20 mouse cellular contexts compared by ENCODE assay signal in the genomic region with DNA sequence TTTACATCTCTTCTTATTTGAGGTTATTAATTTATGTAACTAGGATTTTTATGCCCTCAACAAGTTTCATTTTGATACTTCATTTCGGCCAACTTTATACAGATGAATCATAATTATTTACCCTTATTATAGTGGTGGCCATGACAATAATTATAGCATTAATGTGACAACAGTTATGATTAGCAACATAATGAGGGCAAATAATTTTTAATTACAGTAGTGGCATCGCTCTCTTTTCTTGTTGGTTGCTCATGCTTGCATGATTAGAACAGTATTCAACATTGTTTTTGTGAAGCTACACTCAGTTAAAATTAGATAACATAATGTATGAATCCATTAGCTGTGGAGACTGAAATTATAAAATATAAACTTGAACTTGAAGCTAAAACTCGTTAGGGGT.
DNase-seq lines count a peak whose midpoint lies in the region; ATAC-seq lines count a peak whose summit lies in the region.
"Had no signal": no experiment of that assay in that cellular context is flagged by ENCODE, and none has a peak within 500 bp of the region (broad histone marks: within the 10 kb centered on the region; RNA-seq: fewer than 3 reads in every experiment).

No protein-coding gene starts in this region.

- peak; percentile 83 for DNase-seq in Muller cell, postnatal 12 days (ENCODE audit: inconsistent ontology term)
- DNase-seq in retina, embryonic 14.5 days (ENCODE audit: low spot score): peak; percentile 12
- DNase-seq in retina, postnatal 1 day: peak; percentile 62
- no peak for DNase-seq in kidney, postnatal 25 days
- no peak for DNase-seq in right cerebral cortex, postnatal 4 days
- DNase-seq: adrenal gland, adult 2 months; adrenal gland, adult 8-10 months; adrenal gland, postnatal 10 days; adrenal gland, postnatal 14 days; adrenal gland, postnatal 25 days; adrenal gland, postnatal 36 days; B cell, adult 2 months; cerebellum, adult 11 months; cerebellum, adult 11-12 months; cerebellum, adult 18-20 months; cerebellum, adult 2 months had no signal

- ATAC-seq in granulocyte monocyte progenitor cell, adult 5-6 weeks (replicated peaks; ENCODE audit: poor library complexity, severe bottlenecking): no peak
- ATAC-seq: activated CD4-positive, CD25-positive, alpha-beta regulatory T cell, adult 4 months; CD4-positive, CD25-positive, alpha-beta regulatory T cell, adult 4 months; Patski had no signal

Comparison
In these comparisons a context has a peak if more than half of its experiments do, and no peak if none do; other contexts are left out.
1. DNase-seq: peak in Muller cell, postnatal 12 days (single experiment), retina, embryonic 14.5 days (single experiment) and retina, postnatal 1 day (single experiment); none in kidney, postnatal 25 days (0 of 2) and right cerebral cortex, postnatal 4 days (single experiment).